Comparison of ENCODE assay signal across 21 mouse cellular contexts in the genomic region with DNA sequence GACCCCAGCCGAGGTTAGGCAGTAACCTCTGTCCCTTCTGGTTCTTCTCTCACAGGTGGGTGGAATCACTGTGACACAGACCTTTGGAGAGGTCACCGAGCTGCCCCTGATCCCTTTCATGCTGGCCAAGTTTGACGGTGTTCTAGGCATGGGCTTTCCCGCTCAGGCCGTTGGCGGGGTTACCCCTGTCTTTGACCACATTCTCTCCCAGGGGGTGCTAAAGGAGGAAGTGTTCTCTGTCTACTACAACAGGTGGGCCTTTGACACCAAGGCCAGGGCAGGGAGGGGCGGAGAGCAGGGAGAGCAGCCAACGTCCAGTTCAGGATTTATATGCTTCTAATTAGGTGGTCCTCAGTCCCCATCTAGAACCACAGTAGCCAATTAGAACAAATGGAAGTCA. TPM values are rescaled to one million over a fixed set of nuclear protein-coding genes. Genes with fewer than 3 reads are reported as not detected.
DNase-seq lines count a peak whose midpoint lies in the region; ATAC-seq lines count a peak whose summit lies in the region.
"Had no signal": no experiment of that assay in that cellular context is flagged by ENCODE, and none has a peak within 500 bp of the region (broad histone marks: within the 10 kb centered on the region; RNA-seq: fewer than 3 reads in every experiment).

No protein-coding gene starts in this region.

- no peak overlapping the region for H3K4me2 ChIP-seq in forebrain, embryonic 11.5 days (ENCODE audit: low read depth, low read length, severe bottlenecking)
- H3K4me2 ChIP-seq in forebrain, embryonic 16.5 days (ENCODE audit: low read length), result no peak overlapping the region
- H3K4me2 ChIP-seq in stomach, embryonic 14.5 days (replicated peaks; ENCODE audit: low read depth, low read length), result no peak overlapping the region
- H3K4me2 ChIP-seq in kidney, embryonic 16.5 days (replicated peaks; ENCODE audit: low read depth, low read length), result no peak overlapping the region
- H3K4me2 ChIP-seq in hindbrain, embryonic 12.5 days (replicated peaks), result no peak overlapping the region
- H3K4me2 ChIP-seq: heart, embryonic 13.5 days had no signal

- no peaks in the 10 kb centered on the region for H3K9me3 ChIP-seq in forebrain, embryonic 11.5 days (ENCODE audit: control insufficient read depth, low read length)
- no peaks in the 10 kb centered on the region for H3K9me3 ChIP-seq in forebrain, embryonic 16.5 days (ENCODE audit: control insufficient read depth, low read length)
- no peaks in the 10 kb centered on the region for H3K9me3 ChIP-seq in stomach, embryonic 14.5 days (ENCODE audit: control insufficient read depth, low read depth, low read length)
- no peaks in the 10 kb centered on the region for H3K9me3 ChIP-seq in kidney, embryonic 16.5 days (ENCODE audit: low read length)
- H3K9me3 ChIP-seq in hindbrain, embryonic 12.5 days (replicated peaks), result no peaks in the 10 kb centered on the region
- H3K9me3 ChIP-seq: embryonic facial prominence, embryonic 10.5 days; heart, embryonic 13.5 days had no signal

- no peaks in the 10 kb centered on the region for H3K27me3 ChIP-seq in forebrain, embryonic 11.5 days (ENCODE audit: control insufficient read depth, insufficient read depth, low read length)
- peaks cover 2% of the 10 kb centered on the region; the same call in 1 of the 2 replicates for H3K27me3 ChIP-seq in forebrain, embryonic 16.5 days (replicated peaks; ENCODE audit: control insufficient read depth, insufficient read depth, low read length)
- H3K27me3 ChIP-seq in stomach, embryonic 14.5 days (ENCODE audit: control insufficient read depth, insufficient read depth, low read length), result no peaks in the 10 kb centered on the region
- H3K27me3 ChIP-seq in kidney, embryonic 16.5 days (ENCODE audit: insufficient read depth, low read length), result 0 out of 2 replicates have a peak, but pooled peaks cover 5% of the 10 kb centered on the region
- peaks cover 26% of the 10 kb centered on the region for H3K27me3 ChIP-seq in hindbrain, embryonic 12.5 days

- H3K27ac ChIP-seq in forebrain, embryonic 11.5 days (ENCODE audit: low read depth, low read length), result no peak overlapping the region
- H3K27ac ChIP-seq in forebrain, embryonic 16.5 days (ENCODE audit: low read length), result no peak overlapping the region
- H3K27ac ChIP-seq in stomach, embryonic 14.5 days (ENCODE audit: low read length), result no peak overlapping the region
- no peak overlapping the region for H3K27ac ChIP-seq in kidney, embryonic 16.5 days (ENCODE audit: low read length)
- H3K27ac ChIP-seq in hindbrain, embryonic 12.5 days, result no peak overlapping the region
- H3K27ac ChIP-seq: embryonic facial prominence, embryonic 10.5 days; heart, embryonic 13.5 days had no signal

- DNase-seq in forebrain, embryonic 11.5 days (ENCODE audit: low spot score), result peak; percentile 43
- peak; percentile 16 to 35 for DNase-seq in spleen, adult 18-20 months
- DNase-seq in spleen, adult 12 weeks (ENCODE audit: low spot score), result no peak
- DNase-seq: adrenal gland, adult 2 months; adrenal gland, postnatal 36 days; cerebellum, adult 2 months; cerebellum, postnatal 10 days; gastrocnemius, postnatal 14 days; heart, postnatal 36 days had no signal

- 69% methylated on average over 8 of the region's 8 CpGs for WGBS in forebrain, embryonic 11.5 days
- 71% methylated on average over 8 of the region's 8 CpGs for WGBS in forebrain, embryonic 16.5 days
- 48% methylated on average over 8 of the region's 8 CpGs for WGBS in stomach, embryonic 14.5 days
- 28% methylated on average over 8 of the region's 8 CpGs for WGBS in kidney, embryonic 16.5 days
- 68% methylated on average over 8 of the region's 8 CpGs for WGBS in hindbrain, embryonic 12.5 days

- no peaks in the 10 kb centered on the region for H3K4me1 ChIP-seq in forebrain, embryonic 11.5 days (replicated peaks; ENCODE audit: control insufficient read depth, insufficient read depth, low read length)
- peaks cover 10% of the 10 kb centered on the region for H3K4me1 ChIP-seq in forebrain, embryonic 16.5 days (replicated peaks; ENCODE audit: control insufficient read depth, insufficient read depth, low read length)
- no peaks in the 10 kb centered on the region for H3K4me1 ChIP-seq in stomach, embryonic 14.5 days (ENCODE audit: control insufficient read depth, insufficient read depth, low read length)
- peaks cover 6% of the 10 kb centered on the region; the same call in 1 of the 2 replicates for H3K4me1 ChIP-seq in kidney, embryonic 16.5 days (ENCODE audit: insufficient read depth, low read length)
- peaks cover 9% of the 10 kb centered on the region; the same call in 1 of the 2 replicates for H3K4me1 ChIP-seq in hindbrain, embryonic 12.5 days

- no peak for ATAC-seq in forebrain, embryonic 11.5 days (replicated peaks; ENCODE audit: low FRiP score)
- no peak for ATAC-seq in forebrain, embryonic 16.5 days
- ATAC-seq in stomach, embryonic 14.5 days (ENCODE audit: insufficient number of reproducible peaks, insufficient read depth, low FRiP score, low read depth), result 0 out of 2 replicates have a peak, but pooled peaks have one; percentile 10
- ATAC-seq in kidney, embryonic 16.5 days (ENCODE audit: low FRiP score, low TSS enrichment), result no peak
- ATAC-seq in hindbrain, embryonic 12.5 days (ENCODE audit: low FRiP score), result no peak
- ATAC-seq: forebrain, embryonic 14.5 days; hindbrain, embryonic 16.5 days; inflammation-experienced regulatory T-cells, adult 6 months had no signal

- H3K4me3 ChIP-seq in forebrain, embryonic 11.5 days (ENCODE audit: low read depth, low read length), result no peak overlapping the region
- no peak overlapping the region for H3K4me3 ChIP-seq in forebrain, embryonic 16.5 days (replicated peaks; ENCODE audit: low read length)
- H3K4me3 ChIP-seq in stomach, embryonic 14.5 days (ENCODE audit: low read depth, low read length), result no peak overlapping the region
- H3K4me3 ChIP-seq in kidney, embryonic 16.5 days (ENCODE audit: low read length), result no peak overlapping the region
- H3K4me3 ChIP-seq in hindbrain, embryonic 12.5 days, result no peak overlapping the region
- H3K4me3 ChIP-seq: embryonic facial prominence, embryonic 10.5 days; heart, embryonic 13.5 days had no signal

- no peaks in the 10 kb centered on the region for H3K36me3 ChIP-seq in forebrain, embryonic 11.5 days (ENCODE audit: control insufficient read depth, insufficient read depth, low read length)
- H3K36me3 ChIP-seq in forebrain, embryonic 16.5 days (ENCODE audit: control insufficient read depth, insufficient read depth), result no peaks in the 10 kb centered on the region
- H3K36me3 ChIP-seq in stomach, embryonic 14.5 days (ENCODE audit: control insufficient read depth, insufficient read depth, low read length), result no peaks in the 10 kb centered on the region
- H3K36me3 ChIP-seq in kidney, embryonic 16.5 days (ENCODE audit: insufficient read depth, low read length), result no peaks in the 10 kb centered on the region
- no peaks in the 10 kb centered on the region for H3K36me3 ChIP-seq in hindbrain, embryonic 12.5 days
- H3K36me3 ChIP-seq: embryonic facial prominence, embryonic 10.5 days; heart, embryonic 13.5 days had no signal

- no peak overlapping the region for H3K9ac ChIP-seq in forebrain, embryonic 11.5 days (ENCODE audit: low read length)
- no peak overlapping the region for H3K9ac ChIP-seq in forebrain, embryonic 16.5 days (replicated peaks; ENCODE audit: low read depth, low read length)
- no peak overlapping the region for H3K9ac ChIP-seq in stomach, embryonic 14.5 days (replicated peaks; ENCODE audit: low read depth, low read length)
- H3K9ac ChIP-seq in kidney, embryonic 16.5 days (replicated peaks; ENCODE audit: low read length), result no peak overlapping the region
- H3K9ac ChIP-seq in hindbrain, embryonic 12.5 days, result no peak overlapping the region
- H3K9ac ChIP-seq: heart, embryonic 13.5 days had no signal

RNA-seq across cellular contexts. Expression of a gene that starts 6.0 kb away (rescaled TPM):
- not detected in 2 replicates for polyA plus RNA-seq in forebrain, embryonic 11.5 days (2014; fragmentation: Nextera tagmentation; extraction: Ambion mirVana)
- polyA plus RNA-seq in forebrain, embryonic 16.5 days (2015; fragmentation: Nextera tagmentation; extraction: Ambion mirVana), result 0.30 TPM in 1 of 2 replicates, not detected in the other
- polyA plus RNA-seq in stomach, embryonic 14.5 days (2014; fragmentation: Nextera tagmentation; extraction: Ambion mirVana), result 1.4 and 2.6 TPM in 2 replicates
- polyA plus RNA-seq in kidney, embryonic 16.5 days (2015; fragmentation: Nextera tagmentation; extraction: Ambion mirVana), result 412 and 490 TPM in 2 replicates
- polyA plus RNA-seq in hindbrain, embryonic 12.5 days (2016; fragmentation: Nextera tagmentation; extraction: Ambion mirVana), result 0.99 and 1.9 TPM in 2 replicates
- polyA plus RNA-seq: embryonic facial prominence, embryonic 10.5 days; forebrain, embryonic 14.5 days; inflammation-experienced regulatory T-cells, adult 6 months had no signal

RNA-seq across cellular contexts. Expression of a gene that starts 7.0 kb away (rescaled TPM):
- 1.8 and 2.7 TPM in 2 replicates for polyA plus RNA-seq in forebrain, embryonic 11.5 days (2014; fragmentation: Nextera tagmentation; extraction: Ambion mirVana)
- polyA plus RNA-seq in forebrain, embryonic 16.5 days (2015; fragmentation: Nextera tagmentation; extraction: Ambion mirVana), result 4.5 and 9.5 TPM in 2 replicates
- polyA plus RNA-seq in stomach, embryonic 14.5 days (2014; fragmentation: Nextera tagmentation; extraction: Ambion mirVana), result 4.9 and 5.6 TPM in 2 replicates
- polyA plus RNA-seq in kidney, embryonic 16.5 days (2015; fragmentation: Nextera tagmentation; extraction: Ambion mirVana), result 3.9 and 4.9 TPM in 2 replicates
- 5.2 and 5.6 TPM in 2 replicates for polyA plus RNA-seq in hindbrain, embryonic 12.5 days (2016; fragmentation: Nextera tagmentation; extraction: Ambion mirVana)
- polyA plus RNA-seq: inflammation-experienced regulatory T-cells, adult 6 months had no signal

RNA-seq across cellular contexts. Expression of a gene that starts 34.7 kb away (rescaled TPM):
- 0.43 TPM in 1 of 2 replicates, not detected in the other for polyA plus RNA-seq in forebrain, embryonic 11.5 days (2014; fragmentation: Nextera tagmentation; extraction: Ambion mirVana)
- 0.60 and 0.63 TPM in 2 replicates for polyA plus RNA-seq in forebrain, embryonic 16.5 days (2015; fragmentation: Nextera tagmentation; extraction: Ambion mirVana)
- polyA plus RNA-seq in stomach, embryonic 14.5 days (2014; fragmentation: Nextera tagmentation; extraction: Ambion mirVana), result not detected in 2 replicates
- polyA plus RNA-seq in kidney, embryonic 16.5 days (2015; fragmentation: Nextera tagmentation; extraction: Ambion mirVana), result not detected in 2 replicates
- not detected in 2 replicates for polyA plus RNA-seq in hindbrain, embryonic 12.5 days (2016; fragmentation: Nextera tagmentation; extraction: Ambion mirVana)
- polyA plus RNA-seq: adrenal gland, adult 2 months; cerebellum, adult 2 months; embryonic facial prominence, embryonic 10.5 days; embryonic facial prominence, embryonic 14.5 days; forebrain, embryonic 14.5 days; heart, embryonic 13.5 days; heart, postnatal 0 days; hindbrain, embryonic 11.5 days; hindbrain, embryonic 16.5 days; inflammation-experienced regulatory T-cells, adult 6 months had no signal

RNA-seq across cellular contexts. Expression of a gene that starts 46.7 kb away (rescaled TPM):
- not detected in 2 replicates for polyA plus RNA-seq in forebrain, embryonic 11.5 days (2014; fragmentation: Nextera tagmentation; extraction: Ambion mirVana)
- not detected in 2 replicates for polyA plus RNA-seq in forebrain, embryonic 16.5 days (2015; fragmentation: Nextera tagmentation; extraction: Ambion mirVana)
- 1.5 and 2.8 TPM in 2 replicates for polyA plus RNA-seq in stomach, embryonic 14.5 days (2014; fragmentation: Nextera tagmentation; extraction: Ambion mirVana)
- polyA plus RNA-seq in kidney, embryonic 16.5 days (2015; fragmentation: Nextera tagmentation; extraction: Ambion mirVana), result 7.9 and 8.0 TPM in 2 replicates
- polyA plus RNA-seq in hindbrain, embryonic 12.5 days (2016; fragmentation: Nextera tagmentation; extraction: Ambion mirVana), result not detected in 2 replicates
- polyA plus RNA-seq: adrenal gland, adult 2 months; cerebellum, adult 2 months; embryonic facial prominence, embryonic 10.5 days; embryonic facial prominence, embryonic 14.5 days; forebrain, embryonic 14.5 days; heart, postnatal 0 days; hindbrain, embryonic 11.5 days; hindbrain, embryonic 16.5 days; inflammation-experienced regulatory T-cells, adult 6 months had no signal

Comparison
In these comparisons a context has a peak if more than half of its experiments do, and no peak if none do; other contexts are left out.
1. RNA of a gene that starts 6.0 kb away (polyA plus RNA-seq): 412 to 490 TPM in kidney, embryonic 16.5 days; 1.4 to 2.6 TPM in stomach, embryonic 14.5 days, 0.99 to 1.9 TPM in hindbrain, embryonic 12.5 days, not detected in forebrain, embryonic 11.5 days and 0.30 TPM in forebrain, embryonic 16.5 days; every median in the first group is over 100 times any median in the second.